Mouse (Mus musculus): ENCODE measurements at regions not wholly inside any gene's neighbourhood (a gene's known extent, or its start where the extent isn't known, plus 50 kb on each side); places are given as distances from the start of the nearest gene placed in this dataset.

- no peak for TF ChIP-seq CTCF (IDR thresholded peaks at IDR 0.05; ENCODE audit: borderline replicate concordance, insufficient read depth, low read length)
- no peak for TF ChIP-seq POLR2A (IDR thresholded peaks at IDR 0.05; ENCODE audit: low read depth, low read length)
These were observed 134.1 kb upstream of the Fam84a start for GRCm38 (mm10) chr12:14285870-14286535.

All from embryonic fibroblast, embryonic 13.5 days (primary cell).